8 mouse cellular contexts compared by ENCODE assay signal in the genomic region with DNA sequence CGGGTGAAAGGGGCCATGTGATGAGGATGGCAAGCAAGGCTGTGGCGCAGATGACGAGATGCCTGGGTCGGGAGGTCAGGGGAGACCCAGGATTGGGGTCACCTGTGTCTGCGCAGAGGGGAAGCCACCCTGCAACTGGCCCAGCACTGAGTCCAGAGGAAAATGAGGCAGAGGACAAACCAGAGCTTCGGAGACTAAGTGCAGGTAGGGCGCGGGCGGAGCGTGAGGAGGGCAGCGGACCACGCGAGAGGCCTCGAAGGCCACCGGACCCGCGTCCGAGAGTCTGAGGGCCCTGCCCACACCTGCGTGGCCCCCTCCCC. TPM values are rescaled to one million over a fixed set of nuclear protein-coding genes. Genes with fewer than 3 reads are reported as not detected.
DNase-seq lines count a peak whose midpoint lies in the region; ATAC-seq lines count a peak whose summit lies in the region.

No protein-coding gene starts in this region.

- peak overlapping the region; percentile 97 for H3K4me3 ChIP-seq in lung, embryonic 15.5 days
- peak overlapping the region; percentile 98 for H3K4me3 ChIP-seq in embryonic facial prominence, embryonic 15.5 days (replicated peaks)
- peak overlapping the region; percentile 91 for H3K4me3 ChIP-seq in limb, embryonic 10.5 days
- peak overlapping the region; percentile 84 for H3K4me3 ChIP-seq in neural tube, embryonic 15.5 days (replicated peaks)

- ATAC-seq in lung, embryonic 15.5 days (ENCODE audit: borderline replicate concordance, extremely low read depth, low FRiP score, low TSS enrichment), result no peak
- ATAC-seq in embryonic facial prominence, embryonic 15.5 days (ENCODE audit: insufficient number of reproducible peaks, low FRiP score, low TSS enrichment, low read depth), result no peak; the same call in 1 of the 2 replicates
- ATAC-seq in neural tube, embryonic 15.5 days (ENCODE audit: low FRiP score), result no peak; the same call in none of the 2 replicates
- no peak; the same call in 1 of the 2 replicates for ATAC-seq in megakaryocyte progenitor cell, adult 5-6 weeks (replicated peaks; ENCODE audit: poor library complexity)

- no peaks in the 10 kb centered on the region for H3K9me3 ChIP-seq in lung, embryonic 15.5 days
- H3K9me3 ChIP-seq in embryonic facial prominence, embryonic 15.5 days (replicated peaks), result no peaks in the 10 kb centered on the region
- H3K9me3 ChIP-seq in limb, embryonic 10.5 days (replicated peaks), result no peaks in the 10 kb centered on the region
- H3K9me3 ChIP-seq in neural tube, embryonic 15.5 days (replicated peaks), result no peaks in the 10 kb centered on the region

- H3K36me3 ChIP-seq in lung, embryonic 15.5 days, result 0 out of 2 replicates have a peak, but pooled peaks cover 5% of the 10 kb centered on the region
- H3K36me3 ChIP-seq in embryonic facial prominence, embryonic 15.5 days, result 0 out of 2 replicates have a peak, but pooled peaks cover 9% of the 10 kb centered on the region
- H3K36me3 ChIP-seq in limb, embryonic 10.5 days, result peaks cover 35% of the 10 kb centered on the region
- H3K36me3 ChIP-seq in neural tube, embryonic 15.5 days, result peaks cover 5% of the 10 kb centered on the region; the same call in 1 of the 2 replicates

- WGBS in lung, embryonic 15.5 days, result 6% methylated on average over 19 of the region's 19 CpGs
- WGBS in embryonic facial prominence, embryonic 15.5 days, result 6% methylated on average over 19 of the region's 19 CpGs
- WGBS in limb, embryonic 10.5 days, result 7% methylated on average over 19 of the region's 19 CpGs
- WGBS in neural tube, embryonic 15.5 days, result 6% methylated on average over 19 of the region's 19 CpGs

- peaks cover 53% of the 10 kb centered on the region for H3K4me1 ChIP-seq in lung, embryonic 15.5 days
- H3K4me1 ChIP-seq in embryonic facial prominence, embryonic 15.5 days, result peaks cover 46% of the 10 kb centered on the region
- peaks cover 48% of the 10 kb centered on the region for H3K4me1 ChIP-seq in limb, embryonic 10.5 days
- H3K4me1 ChIP-seq in neural tube, embryonic 15.5 days, result peaks cover 50% of the 10 kb centered on the region

- H3K4me2 ChIP-seq in lung, embryonic 15.5 days, result peak overlapping the region; percentile 97
- H3K4me2 ChIP-seq in embryonic facial prominence, embryonic 15.5 days (replicated peaks), result peak overlapping the region; percentile 94
- peak overlapping the region; percentile 94 for H3K4me2 ChIP-seq in neural tube, embryonic 15.5 days

- peak overlapping the region; percentile 99 for H3K9ac ChIP-seq in lung, embryonic 15.5 days
- H3K9ac ChIP-seq in embryonic facial prominence, embryonic 15.5 days, result peak overlapping the region; percentile 97
- peak overlapping the region; percentile 100 for H3K9ac ChIP-seq in neural tube, embryonic 15.5 days (replicated peaks)

- H3K27ac ChIP-seq in lung, embryonic 15.5 days, result no peak overlapping the region
- peak overlapping the region; percentile 97 for H3K27ac ChIP-seq in embryonic facial prominence, embryonic 15.5 days (replicated peaks)
- peak overlapping the region; percentile 100 for H3K27ac ChIP-seq in limb, embryonic 10.5 days
- peak overlapping the region; percentile 99 for H3K27ac ChIP-seq in neural tube, embryonic 15.5 days (replicated peaks)

- H3K27me3 ChIP-seq in lung, embryonic 15.5 days, result no peaks in the 10 kb centered on the region
- H3K27me3 ChIP-seq in embryonic facial prominence, embryonic 15.5 days, result no peaks in the 10 kb centered on the region
- no peaks in the 10 kb centered on the region for H3K27me3 ChIP-seq in limb, embryonic 10.5 days (ENCODE audit: low read depth, poor library complexity, severe bottlenecking)
- H3K27me3 ChIP-seq in neural tube, embryonic 15.5 days (replicated peaks), result no peaks in the 10 kb centered on the region

- DNase-seq in lung, postnatal 25 days (ENCODE audit: low spot score), result no peak
- DNase-seq in limb, embryonic 10.5 days (ENCODE audit: low spot score), result no peak
- no peak for DNase-seq in frontal cortex, adult 2 months (ENCODE audit: extremely low spot score in 1 of 2, low spot score in 1 of 2)
- no peak for DNase-seq in thymus, postnatal 0 days (ENCODE audit: low spot score)

RNA-seq across cellular contexts. Expression of gene Plcg1, which starts 0.3 kb away (rescaled TPM):
- 51.4 and 53.3 TPM in 2 replicates for polyA plus RNA-seq in lung, embryonic 15.5 days (2015; fragmentation: Nextera tagmentation; extraction: Ambion mirVana)
- 49.2 and 54.4 TPM in 2 replicates for polyA plus RNA-seq in embryonic facial prominence, embryonic 15.5 days (2015; fragmentation: Nextera tagmentation; extraction: Ambion mirVana)
- 76.7 and 93.9 TPM in 2 replicates for polyA plus RNA-seq in limb, embryonic 10.5 days (2016; fragmentation: Nextera tagmentation; extraction: Ambion mirVana)
- 47.2 and 49.5 TPM in 2 replicates for polyA plus RNA-seq in neural tube, embryonic 15.5 days (2015; fragmentation: Nextera tagmentation; extraction: Ambion mirVana)
- 5.8 and 9.7 TPM in 2 replicates for total RNA-seq in megakaryocyte progenitor cell, adult 5-6 weeks (2015)
- 19.5 and 24.5 TPM in 2 replicates for total RNA-seq in megakaryocyte progenitor cell, adult 5-6 weeks (2017)
- 81.3 and 91.3 TPM in 2 replicates for polyA plus RNA-seq in frontal cortex, adult 2 months (2012; rRNA removed)
- 39.5 and 49.3 TPM in 2 replicates for polyA plus RNA-seq in thymus, postnatal 0 days (2015; fragmentation: Nextera tagmentation; extraction: Ambion mirVana)
